Mouse (Mus musculus): ENCODE measurements at regions not wholly inside any gene's neighbourhood (a gene's known extent, or its start where the extent isn't known, plus 50 kb on each side); places are given as distances from the start of the nearest gene placed in this dataset.

- TF ChIP-seq CTCF (IDR thresholded peaks at IDR 0.05; ENCODE audit: low read depth, low read length) (no peak), POLR2A (IDR thresholded peaks at IDR 0.05; ENCODE audit: extremely low read depth, insufficient read depth, low read length) (no peak)
Measured at GRCm38 (mm10) chr15:93125261-93125660, 149.7 kb downstream of the Gxylt1 start.
